Mouse (Mus musculus): ENCODE measurements around the gene Nfkbie. TPM values are rescaled to one million over a fixed set of nuclear protein-coding genes. Genes with fewer than 3 reads are reported as not detected.

The Nfkbie gene
- polyA plus RNA-seq, 1 experiment from 2014 or later: 4.9 TPM

Other genes with a start within 250 kb of the Nfkbie start
- gene Cdc5l, start 122.0 kb upstream of the Nfkbie start, polyA plus RNA-seq (2014; fragmentation: Nextera tagmentation; extraction: Ambion mirVana): 60.0 and 69.9 TPM in 2 replicates
- gene Spats1, start 80.3 kb upstream of the Nfkbie start, polyA plus RNA-seq (2014; fragmentation: Nextera tagmentation; extraction: Ambion mirVana): 2.1 and 3.1 TPM in 2 replicates
- 13.6 and 14.8 TPM in 2 replicates for gene Aars2, start 48.9 kb upstream of the Nfkbie start, polyA plus RNA-seq (2014; fragmentation: Nextera tagmentation; extraction: Ambion mirVana)
- gene Tcte1, start 32.3 kb upstream of the Nfkbie start, polyA plus RNA-seq (2014; fragmentation: Nextera tagmentation; extraction: Ambion mirVana): 3.0 and 5.8 TPM in 2 replicates
- 20.4 and 24.1 TPM in 2 replicates for gene Tmem151b, start 6.0 kb upstream of the Nfkbie start, polyA plus RNA-seq (2014; fragmentation: Nextera tagmentation; extraction: Ambion mirVana)
- gene Slc35b2, start 8.2 kb downstream of the Nfkbie start, polyA plus RNA-seq (2014; fragmentation: Nextera tagmentation; extraction: Ambion mirVana): 73.0 and 77.1 TPM in 2 replicates
- gene Hsp90ab1, start 17.6 kb downstream of the Nfkbie start, polyA plus RNA-seq (2014; fragmentation: Nextera tagmentation; extraction: Ambion mirVana): 1,248 and 1,388 TPM in 2 replicates
- 21.2 and 33.2 TPM in 2 replicates for gene Slc29a1, start 43.9 kb downstream of the Nfkbie start, polyA plus RNA-seq (2014; fragmentation: Nextera tagmentation; extraction: Ambion mirVana)
- not detected in 2 replicates for gene Mymx, start 46.4 kb downstream of the Nfkbie start, polyA plus RNA-seq (2014; fragmentation: Nextera tagmentation; extraction: Ambion mirVana)
- 0.08 and 2.4 TPM in 2 replicates for gene Capn11, start 103.6 kb downstream of the Nfkbie start, polyA plus RNA-seq (2014; fragmentation: Nextera tagmentation; extraction: Ambion mirVana)
- gene Mrpl14, start 130.6 kb downstream of the Nfkbie start, polyA plus RNA-seq (2014; fragmentation: Nextera tagmentation; extraction: Ambion mirVana): 110 and 139 TPM in 2 replicates
- gene Tmem63b, start 131.2 kb downstream of the Nfkbie start, polyA plus RNA-seq (2014; fragmentation: Nextera tagmentation; extraction: Ambion mirVana): 123 and 130 TPM in 2 replicates
- 0.47 TPM in 1 of 2 replicates, not detected in the other for gene 1600014C23Rik, start 178.1 kb downstream of the Nfkbie start, polyA plus RNA-seq (2014; fragmentation: Nextera tagmentation; extraction: Ambion mirVana)